Mouse (Mus musculus) forebrain, embryonic 16.5 days (tissue): Measurements from ENCODE around the gene Catsperd. TPM values are rescaled to one million over a fixed set of nuclear protein-coding genes. Genes with fewer than 3 reads are reported as not detected.
"Not testable (repeated sequence)": the region's sequence is repeated elsewhere in the genome, so short reads cannot be mapped to it uniquely, and the experiment has no call there.

ENCODE experiments used
- ATAC-seq: fragments of 200-750 bp; cut with Nextera tagmentation; 2 replicates; pipeline ENCODE4 v1.8.0; 2017; ENCODE audit warnings: mild to moderate bottlenecking, moderate library complexity
- H3K27ac ChIP-seq: fragments of 300-500 bp; sonication (generic); 2 replicates; pipeline ENCODE4 v1.5.1; 2014; ENCODE audit warnings: low read length, control low read depth
- H3K27me3 ChIP-seq: fragments of 300-500 bp; sonication (generic); replicated peaks from 2 replicates; pipeline ENCODE4 v1.6.1; 2014; ENCODE audit warnings: low read length; ENCODE audit not compliant: control insufficient read depth, insufficient read depth
- H3K36me3 ChIP-seq: fragments of 300-500 bp; sonication (generic); 2 replicates; pipeline ENCODE4 v1.6.1; 2014; ENCODE audit not compliant: control insufficient read depth, insufficient read depth
- H3K4me1 ChIP-seq: fragments of 300-500 bp; sonication (generic); replicated peaks from 2 replicates; pipeline ENCODE4 v1.6.1; 2014; ENCODE audit warnings: low read length; ENCODE audit not compliant: control insufficient read depth, insufficient read depth
- H3K4me2 ChIP-seq: fragments of 300-500 bp; sonication (generic); 2 replicates; pipeline ENCODE4 v1.6.1; 2014; ENCODE audit warnings: mild to moderate bottlenecking, low read length, control low read depth
- H3K4me3 ChIP-seq: fragments of 300-500 bp; sonication (generic); replicated peaks from 2 replicates; pipeline ENCODE4 v1.5.1; 2014; ENCODE audit warnings: mild to moderate bottlenecking, low read length, control low read depth
- H3K9ac ChIP-seq: fragments of 300-500 bp; sonication (generic); replicated peaks from 2 replicates; pipeline ENCODE4 v1.6.1; 2014; ENCODE audit warnings: low read depth, low read length, control low read depth
- H3K9me3 ChIP-seq: fragments of 300-500 bp; sonication (generic); 2 replicates; pipeline ENCODE4 v1.6.1; 2016; ENCODE audit warnings: low read length; ENCODE audit not compliant: control insufficient read depth
- WGBS: fragments of 180-500 bp; shearing (Covaris S2); extraction: QIAGEN DNeasy Blood & Tissue Kit; methylation state at CpG from one replicate; pipeline ENCODE4 v1.1.7; 2014; 5-methylcytosine and 5-hydroxymethylcytosine counted together
- polyA plus RNA-seq: library from polyadenylated mRNA; unstranded; fragments of >200 nt; fragmentation: Nextera tagmentation; extraction: Ambion mirVana; gene quantifications from 2 replicates; pipeline ENCODE4 v1.2.1, GENCODE M21; 2015

Gene Catsperd
- polyA plus RNA-seq, 1 experiment from 2014 or later, result 1.0 TPM

DNA sequence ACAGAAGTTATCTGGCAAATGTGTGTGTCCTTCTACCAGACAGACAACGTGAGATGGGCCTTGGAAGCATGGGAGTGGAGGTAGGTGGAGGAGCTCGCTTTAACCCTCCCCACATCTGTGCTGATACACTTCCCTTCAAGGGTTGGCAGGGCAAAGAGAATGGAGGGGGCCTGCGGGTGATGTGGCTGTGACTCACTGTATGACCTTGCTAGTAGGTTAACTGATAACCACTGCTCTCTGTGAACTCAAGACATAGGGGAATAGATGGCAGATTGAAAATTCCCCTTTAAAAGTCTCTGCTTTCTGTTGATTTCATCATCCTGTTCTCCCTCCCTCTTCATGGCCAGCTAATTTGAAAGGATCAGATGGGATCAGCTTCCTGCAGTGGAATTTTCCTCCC, 2.4 kb upstream of the Catsperd start:
- H3K4me2 ChIP-seq, result no peak overlapping the region
- H3K9me3 ChIP-seq, result no peaks in the 10 kb centered on the region
- no peak for ATAC-seq
- H3K9ac ChIP-seq, result no peak overlapping the region
- peaks cover 24% of the 10 kb centered on the region for H3K4me1 ChIP-seq
- H3K36me3 ChIP-seq, result peaks cover 13% of the 10 kb centered on the region; the same call in 1 of the 2 replicates
- WGBS, result 95% methylated on average over 3 of the region's 3 CpGs
- no peak overlapping the region for H3K27ac ChIP-seq
- H3K4me3 ChIP-seq, result no peak overlapping the region
- no peaks in the 10 kb centered on the region for H3K27me3 ChIP-seq

DNA sequence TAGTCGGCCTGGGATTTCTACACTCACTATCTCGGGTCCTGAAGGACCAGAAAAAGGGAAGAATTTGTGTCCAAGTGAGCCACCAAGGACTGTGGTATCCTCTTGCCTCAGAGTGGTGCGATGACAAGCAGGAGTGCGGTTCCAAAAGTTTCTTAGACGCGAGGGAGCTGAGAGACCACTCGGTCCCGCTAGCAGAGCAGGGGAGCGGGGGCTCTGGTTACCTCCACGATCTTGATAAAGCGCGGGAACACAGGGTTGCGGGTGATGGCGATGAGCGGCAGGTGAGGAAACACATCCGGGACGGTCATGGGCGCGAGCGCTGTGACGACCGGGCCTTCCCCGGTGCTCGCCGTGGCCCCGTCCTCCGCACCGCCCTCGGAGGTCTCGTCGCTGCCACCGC, 1.7 kb upstream of the Catsperd start:
- Histone ChIP-seq H3K36me3 (peaks cover 7% of the 10 kb centered on the region; the same call in 1 of the 2 replicates), H3K4me2 (peak overlapping the region; percentile 97), H3K9ac (peak overlapping the region; percentile 85), H3K27ac (no peak overlapping the region; the same call in 1 of the 2 replicates), H3K27me3 (no peaks in the 10 kb centered on the region), H3K4me1 (peaks cover 24% of the 10 kb centered on the region), H3K4me3 (peak overlapping the region; percentile 91), H3K9me3 (no peaks in the 10 kb centered on the region)
- peak; percentile 22; the same call in 1 of the 2 replicates for ATAC-seq
- WGBS, result under 1% methylated on average over 32 of the region's 32 CpGs

DNA sequence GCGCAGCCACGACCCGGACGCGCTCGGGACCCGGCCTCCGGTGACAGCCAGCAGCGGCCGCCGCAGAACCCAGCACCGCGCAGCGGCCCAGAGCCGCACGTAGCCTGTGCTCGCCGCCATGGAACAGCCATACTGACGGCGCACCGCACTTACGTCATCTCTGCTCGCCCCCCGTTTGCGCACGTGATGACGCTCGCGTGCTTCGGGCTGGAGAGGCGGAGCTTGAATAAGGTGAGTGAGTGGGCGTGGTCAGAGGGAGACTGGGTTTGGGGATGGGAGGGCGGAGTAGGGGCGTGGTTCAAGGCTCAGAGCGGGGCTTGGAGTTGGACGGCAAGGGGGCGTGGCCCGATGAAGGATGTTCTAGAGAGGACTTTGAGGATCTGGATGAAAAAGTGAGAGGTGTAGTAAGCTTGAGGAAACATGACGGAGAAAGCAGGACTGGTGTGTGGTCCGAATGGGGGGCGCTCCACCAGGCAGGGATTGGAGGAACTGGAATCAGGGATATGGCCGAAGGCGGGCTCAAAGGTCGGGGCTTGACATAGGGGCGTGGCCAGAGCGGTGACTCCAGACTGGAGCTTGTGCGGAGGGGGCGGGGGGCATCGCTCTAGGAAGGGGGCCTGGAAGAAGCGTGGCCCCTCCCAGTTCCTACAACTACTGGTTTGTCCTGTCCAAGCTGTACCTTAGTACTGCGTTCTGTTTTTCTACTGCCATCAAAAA, 1.0 kb upstream of the Catsperd start, which contains the start of gene Lonp1:
Gene Lonp1 (minus strand): TSS at position 134 of the 717 bp plus-strand sequence.
- peak within 1 kb of the TSS; percentile 85 for H3K9ac ChIP-seq
- H3K4me3 ChIP-seq, result peak within 1 kb of the TSS; percentile 91
- H3K4me2 ChIP-seq, result peak within 1 kb of the TSS; percentile 97
- H3K4me1 ChIP-seq, result peaks cover 24% of the 10 kb centered on the region
- peak; percentile 94 for ATAC-seq
- 0 out of 2 replicates have a peak, but pooled peaks cover 2% of the 10 kb centered on the region for H3K36me3 ChIP-seq
- no peaks in the 10 kb centered on the region for H3K27me3 ChIP-seq
- H3K9me3 ChIP-seq, result no peaks in the 10 kb centered on the region
- WGBS, result under 1% methylated on average over 51 of the region's 51 CpGs
- H3K27ac ChIP-seq, result peak within 1 kb of the TSS; percentile 68

DNA sequence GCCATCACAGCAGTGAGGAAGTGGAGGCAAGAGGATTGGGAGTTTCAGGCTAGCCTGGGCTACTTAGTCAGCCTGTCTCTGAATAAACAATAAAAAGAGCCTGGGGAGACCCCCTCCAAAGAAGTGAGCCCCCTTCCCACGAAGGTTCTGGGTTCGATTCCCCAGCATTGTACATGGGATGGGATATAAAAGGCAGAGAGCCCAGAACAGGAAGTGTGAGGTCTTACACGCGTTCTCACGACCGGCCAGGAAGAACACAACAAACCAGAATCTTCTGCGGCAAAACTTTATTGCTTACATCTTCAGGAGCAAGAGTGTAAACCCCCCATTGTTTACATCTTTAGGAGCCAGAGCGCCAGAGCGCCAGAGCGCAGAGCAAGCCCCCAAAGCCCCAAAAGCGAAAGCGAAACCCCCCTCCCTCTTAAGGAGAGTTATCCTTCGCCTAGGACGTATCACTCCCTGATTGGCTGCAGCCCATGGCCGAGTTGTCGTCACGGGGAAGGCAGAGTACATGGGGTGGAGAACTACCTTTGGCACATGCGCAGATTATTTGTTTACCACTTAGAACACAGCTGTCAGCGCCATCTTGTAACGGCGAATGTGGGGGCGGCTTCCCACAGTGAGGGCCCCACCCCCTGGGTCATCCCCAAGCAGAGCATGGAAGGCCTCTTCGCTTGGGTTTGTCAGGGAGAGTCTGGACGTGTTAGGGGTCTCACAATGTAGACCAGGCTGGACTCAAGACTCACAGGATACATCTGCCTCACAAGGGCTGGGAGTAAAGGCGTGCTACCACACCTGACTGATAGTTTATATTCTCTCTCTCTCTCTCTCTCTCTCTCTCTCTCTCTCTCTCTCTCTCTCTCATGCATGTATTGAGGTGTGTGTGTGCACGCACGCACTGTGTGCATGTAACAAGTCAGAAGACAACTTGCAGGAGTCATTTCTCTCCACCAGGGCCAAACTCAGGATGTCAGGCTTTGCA, 2.1 kb downstream of the Catsperd start:
- H3K27ac ChIP-seq, ATAC-seq: not testable (repeated sequence)
- WGBS, result 88% methylated on average over 26 of the region's 27 CpGs

DNA sequence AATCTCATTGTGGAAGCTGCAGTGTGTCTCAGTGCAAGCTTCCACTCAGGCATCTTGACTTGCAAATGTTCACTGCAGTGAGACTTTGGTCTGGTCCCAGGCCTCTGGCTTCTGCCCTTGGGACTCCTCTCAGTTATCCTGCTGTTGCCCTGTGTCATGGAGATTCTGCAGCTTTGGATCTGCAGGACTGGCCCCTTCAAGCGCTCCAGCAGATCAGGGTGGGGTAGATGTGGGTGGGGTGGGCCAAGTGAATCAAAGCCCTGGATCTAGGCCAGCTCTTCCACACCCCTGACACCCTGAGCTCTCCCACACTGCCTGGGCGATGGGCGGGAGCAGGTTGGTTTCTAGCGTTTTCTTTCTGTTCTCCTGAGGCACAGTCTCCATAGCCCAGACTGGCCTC, 3.9 kb downstream of the Catsperd start:
- ATAC-seq, result no peak
- no peak overlapping the region for H3K4me2 ChIP-seq

More for the DNA sequence above, 2.1 kb downstream of the Catsperd start:
- not testable (repeated sequence) for H3K9me3 ChIP-seq, H3K4me2 ChIP-seq, H3K36me3 ChIP-seq, H3K4me3 ChIP-seq, H3K9ac ChIP-seq, H3K27me3 ChIP-seq
- H3K4me1 ChIP-seq, result peaks cover 21% of the 10 kb centered on the region

DNA sequence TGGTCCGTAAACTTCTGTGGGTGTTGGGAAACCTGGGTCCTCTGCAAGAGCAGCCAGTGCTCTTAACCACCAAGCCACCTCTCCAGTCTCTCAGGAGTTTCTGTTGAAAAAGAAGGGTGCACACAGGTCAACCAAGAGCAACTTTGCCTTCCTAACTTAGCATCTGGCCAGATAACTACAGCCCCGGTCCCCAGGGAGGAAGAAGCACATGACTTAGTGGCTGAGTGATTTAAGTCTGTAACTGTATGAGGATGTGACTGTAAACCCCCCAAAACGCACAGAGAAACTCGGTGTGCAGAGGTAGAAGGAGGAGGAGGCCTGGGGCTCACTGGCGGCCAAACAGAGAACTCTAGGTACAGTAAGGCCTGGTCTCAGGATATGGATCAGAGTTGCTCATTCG, 6.1 kb downstream of the Catsperd start:
- Histone ChIP-seq H3K27me3 (no peaks in the 10 kb centered on the region), H3K36me3 (no peaks in the 10 kb centered on the region), H3K4me1 (no peaks in the 10 kb centered on the region), H3K9ac (no peak overlapping the region), H3K27ac (no peak overlapping the region), H3K4me2 (no peak overlapping the region), H3K9me3 (no peaks in the 10 kb centered on the region), H3K4me3 (no peak overlapping the region)
- WGBS, result 87% methylated on average over 6 of the region's 6 CpGs
- ATAC-seq, result no peak

More for the DNA sequence above, 3.9 kb downstream of the Catsperd start:
- Histone ChIP-seq H3K9me3 (no peaks in the 10 kb centered on the region), H3K4me3 (no peak overlapping the region), H3K9ac (no peak overlapping the region), H3K27me3 (no peaks in the 10 kb centered on the region), H3K27ac (no peak overlapping the region), H3K4me1 (peaks cover 10% of the 10 kb centered on the region), H3K36me3 (no peaks in the 10 kb centered on the region)
- WGBS, result 71% methylated on average over 4 of the region's 4 CpGs

DNA sequence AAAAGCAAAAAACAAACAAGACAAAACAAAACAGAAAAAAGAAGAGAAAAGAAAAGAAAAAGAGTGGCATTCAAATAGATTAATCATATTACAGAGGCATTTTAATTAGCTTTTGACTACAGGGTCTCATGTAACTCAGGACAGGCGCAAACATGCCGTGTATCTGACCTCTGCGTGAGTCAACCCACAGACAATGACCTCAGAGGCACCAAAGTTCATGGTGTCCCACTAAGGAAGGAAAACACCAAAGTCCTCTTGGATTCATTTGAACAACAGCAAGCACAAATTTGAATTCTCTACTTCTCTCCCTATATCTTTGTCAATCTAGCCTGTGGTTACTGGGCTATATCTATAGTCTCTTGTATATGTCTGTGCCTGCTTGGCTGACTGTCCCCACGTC, 15.3 kb downstream of the Catsperd start:
- no peak overlapping the region for H3K9ac ChIP-seq

DNA sequence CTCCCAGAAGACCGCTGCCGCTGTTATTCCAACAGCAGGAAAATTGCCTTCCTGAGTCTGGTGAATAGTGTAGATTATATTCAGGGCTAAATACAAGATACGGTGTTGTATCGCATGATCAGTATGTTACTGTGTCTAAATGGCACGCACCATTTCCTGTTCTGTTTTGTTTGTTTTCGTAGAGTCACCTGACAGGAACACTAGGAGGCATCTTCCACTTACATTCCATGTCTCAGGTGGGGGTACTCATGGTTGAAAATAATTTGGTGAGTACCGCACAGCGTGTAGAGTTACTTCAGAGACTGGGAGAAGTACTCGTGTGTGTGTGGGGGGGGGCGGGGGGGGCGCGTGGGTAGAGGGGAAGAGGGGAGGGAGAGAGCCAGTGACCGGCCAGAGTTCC, 19.6 kb downstream of the Catsperd start:
- WGBS, result 80% methylated on average over 9 of the region's 13 CpGs
- Histone ChIP-seq H3K27ac (no peak overlapping the region), H3K27me3 (no peaks in the 10 kb centered on the region; the same call in 1 of the 2 replicates), H3K9ac (no peak overlapping the region), H3K4me3 (no peak overlapping the region), H3K4me2 (no peak overlapping the region), H3K4me1 (no peaks in the 10 kb centered on the region), H3K36me3 (no peaks in the 10 kb centered on the region), H3K9me3 (no peaks in the 10 kb centered on the region)
- no peak for ATAC-seq

More for the DNA sequence above, 15.3 kb downstream of the Catsperd start:
- no peaks in the 10 kb centered on the region for H3K9me3 ChIP-seq
- no peak overlapping the region for H3K4me2 ChIP-seq
- ATAC-seq, result no peak
- H3K27ac ChIP-seq, result no peak overlapping the region
- H3K27me3 ChIP-seq, result no peaks in the 10 kb centered on the region
- H3K36me3 ChIP-seq, result no peaks in the 10 kb centered on the region
- H3K4me1 ChIP-seq, result no peaks in the 10 kb centered on the region
- 80% methylated on average over 4 of the region's 4 CpGs for WGBS
- H3K4me3 ChIP-seq, result no peak overlapping the region

DNA sequence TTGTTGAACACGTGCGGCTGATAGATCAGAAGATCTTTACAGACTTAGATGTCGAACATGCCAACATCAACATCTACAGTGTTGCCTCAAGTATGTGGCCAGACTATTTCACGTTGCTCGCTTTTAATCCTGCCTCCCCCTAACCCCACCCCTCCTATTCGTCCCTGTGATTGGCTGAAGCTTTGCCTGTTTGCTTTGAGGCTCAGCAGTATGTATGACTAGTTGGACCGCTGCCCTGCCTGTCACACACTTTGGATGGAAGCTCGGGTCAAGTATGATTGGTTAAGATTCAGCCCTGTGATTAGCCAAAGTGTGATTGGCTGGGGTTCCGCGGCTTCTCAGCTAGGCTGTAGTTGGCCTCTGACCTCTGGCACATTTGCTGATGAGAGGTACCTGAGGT, 23.9 kb downstream of the Catsperd start:
- WGBS, result 42% methylated on average over 10 of the region's 10 CpGs
- H3K27ac ChIP-seq, result no peak overlapping the region
- ATAC-seq, result no peak
- no peaks in the 10 kb centered on the region; the same call in 1 of the 2 replicates for H3K27me3 ChIP-seq
- H3K4me3 ChIP-seq, result no peak overlapping the region
- H3K4me2 ChIP-seq, result no peak overlapping the region
- no peaks in the 10 kb centered on the region for H3K36me3 ChIP-seq
- no peaks in the 10 kb centered on the region for H3K9me3 ChIP-seq
- no peak overlapping the region for H3K9ac ChIP-seq
- no peaks in the 10 kb centered on the region for H3K4me1 ChIP-seq
